Mouse (Mus musculus) intestine, postnatal 0 days (tissue): ENCODE data around the gene Opcml. TPM values are rescaled to one million over a fixed set of nuclear protein-coding genes. Genes with fewer than 3 reads are reported as not detected.

Experiments
- ATAC-seq: fragments of 200-750 bp; cut with Nextera tagmentation; 2 replicates; pipeline ENCODE4 v1.8.0; 2017; ENCODE audit warnings: mild to moderate bottlenecking, moderate TSS enrichment, moderate library complexity
- H3K27ac ChIP-seq: fragments of 300-500 bp; sonication (generic); 2 replicates; pipeline ENCODE4 v1.5.1; 2014; ENCODE audit warnings: mild to moderate bottlenecking, low read depth, low read length, moderate library complexity
- H3K27me3 ChIP-seq: fragments of 300-500 bp; sonication (generic); replicated peaks from 2 replicates; pipeline ENCODE4 v1.6.1; 2014; ENCODE audit warnings: low read length, mixed read lengths; ENCODE audit not compliant: control insufficient read depth, insufficient read depth
- H3K36me3 ChIP-seq: fragments of 300-500 bp; sonication (generic); 2 replicates; pipeline ENCODE4 v1.6.1; 2014; ENCODE audit warnings: mild to moderate bottlenecking, moderate library complexity; ENCODE audit not compliant: control insufficient read depth, insufficient read depth
- H3K4me1 ChIP-seq: fragments of 300-500 bp; sonication (generic); replicated peaks from 2 replicates; pipeline ENCODE4 v1.6.1; 2014; ENCODE audit warnings: antibody characterized with exemption, low read length, mixed read lengths; ENCODE audit not compliant: control insufficient read depth, insufficient read depth
- H3K4me2 ChIP-seq: fragments of 300-500 bp; sonication (generic); replicated peaks from 2 replicates; pipeline ENCODE4 v1.6.1; 2014; ENCODE audit warnings: low read depth, mild to moderate bottlenecking, moderate library complexity
- H3K4me3 ChIP-seq: fragments of 300-500 bp; sonication (generic); 2 replicates; pipeline ENCODE4 v1.5.1; 2014; ENCODE audit warnings: low read depth, low read length
- H3K9ac ChIP-seq: fragments of 300-500 bp; sonication (generic); 2 replicates; pipeline ENCODE4 v1.6.1; 2014; ENCODE audit warnings: mild to moderate bottlenecking, low read depth, low read length
- H3K9me3 ChIP-seq: fragments of 300-500 bp; sonication (generic); 2 replicates; pipeline ENCODE4 v1.6.1; 2016; ENCODE audit warnings: mixed run types; ENCODE audit not compliant: control insufficient read depth
- CTCF ChIP-seq: sonication (generic); IDR thresholded peaks from 2 replicates; pipeline ENCODE4 v1.5.1; 2016; ENCODE audit warnings: low read depth, mild to moderate bottlenecking, control low read depth, antibody characterized with exemption, moderate library complexity
- WGBS: fragments of 180-500 bp; shearing (Covaris S2); extraction: QIAGEN DNeasy Blood & Tissue Kit; methylation state at CpG from one replicate; pipeline ENCODE4 v1.1.7; 2014; 5-methylcytosine and 5-hydroxymethylcytosine counted together
- polyA plus RNA-seq: library from polyadenylated mRNA; unstranded; fragments of >200 nt; fragmentation: Nextera tagmentation; extraction: Ambion mirVana; gene quantifications from 2 replicates; pipeline ENCODE4 v1.2.1, GENCODE M21; 2015

Gene Opcml
- polyA plus RNA-seq, 1 experiment from 2014 or later: 1.7 TPM

DNA sequence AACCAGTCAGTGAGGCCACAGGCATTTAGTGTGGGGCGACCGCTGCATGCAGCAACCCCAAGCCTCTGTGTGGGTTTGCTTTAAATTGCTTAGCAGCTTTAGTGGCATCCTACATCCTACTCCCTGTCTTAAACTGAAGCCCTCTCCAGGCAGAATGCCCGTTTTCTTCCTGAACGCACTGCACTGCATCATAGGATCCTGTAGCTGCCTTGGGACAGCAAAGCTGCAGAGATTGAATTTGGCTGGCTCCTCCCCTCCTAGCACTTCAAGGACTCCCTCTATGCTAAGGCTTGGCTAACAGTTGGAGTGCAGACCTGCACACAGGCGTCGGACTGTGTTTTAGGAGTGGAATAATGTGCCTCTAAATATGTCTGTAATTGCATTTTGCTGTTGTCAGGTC lies 474.2 kb downstream of the Opcml start:
- Histone ChIP-seq H3K9me3 (no peaks in the 10 kb centered on the region), H3K36me3 (no peaks in the 10 kb centered on the region), H3K9ac (no peak overlapping the region), H3K4me2 (no peak overlapping the region), H3K27me3 (no peaks in the 10 kb centered on the region), H3K27ac (no peak overlapping the region), H3K4me1 (no peaks in the 10 kb centered on the region), H3K4me3 (no peak overlapping the region)
- 48% methylated on average over 6 of the region's 6 CpGs for WGBS
- no peak for ATAC-seq
- TF ChIP-seq CTCF: no peak

DNA sequence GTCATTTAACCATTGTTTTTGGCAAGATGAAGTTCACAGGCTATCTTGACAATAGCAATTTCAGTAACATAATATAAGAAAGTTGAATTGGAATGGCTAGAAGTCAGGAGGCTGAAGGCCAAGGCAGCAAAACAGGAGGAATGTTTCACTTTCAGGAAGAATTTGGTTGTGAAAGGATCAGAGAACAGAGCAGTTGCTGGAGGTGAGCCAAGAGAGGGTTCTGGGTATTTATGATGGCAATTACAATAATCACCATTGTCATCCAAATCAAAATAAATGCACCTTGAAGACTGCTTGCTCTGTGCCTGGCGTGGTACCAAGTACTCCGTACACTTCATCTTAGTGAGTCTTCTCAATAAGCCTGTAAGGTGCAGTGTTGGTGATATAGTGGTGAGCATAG lies 483.2 kb downstream of the Opcml start:
- TF ChIP-seq CTCF: no peak
- no peak overlapping the region for H3K4me3 ChIP-seq
- H3K4me1 ChIP-seq: no peaks in the 10 kb centered on the region
- 68% methylated on average over 2 of the region's 2 CpGs for WGBS
- H3K4me2 ChIP-seq: no peak overlapping the region
- H3K27me3 ChIP-seq: no peaks in the 10 kb centered on the region
- H3K27ac ChIP-seq: no peak overlapping the region
- ATAC-seq: no peak
- H3K36me3 ChIP-seq: no peaks in the 10 kb centered on the region
- H3K9ac ChIP-seq: no peak overlapping the region
- no peaks in the 10 kb centered on the region for H3K9me3 ChIP-seq

- H3K4me1 ChIP-seq: no peaks in the 10 kb centered on the region
- no peak overlapping the region for H3K9ac ChIP-seq
- H3K9me3 ChIP-seq: no peaks in the 10 kb centered on the region
- H3K4me2 ChIP-seq: no peak overlapping the region
- 84% methylated on average over 2 of the region's 2 CpGs for WGBS
- H3K36me3 ChIP-seq: no peaks in the 10 kb centered on the region
- H3K4me3 ChIP-seq: no peak overlapping the region
- ATAC-seq: no peak
- H3K27me3 ChIP-seq: no peaks in the 10 kb centered on the region
- no peak for TF ChIP-seq CTCF
- H3K27ac ChIP-seq: no peak overlapping the region
These were observed 488.0 kb downstream of the Opcml start for GRCm38 (mm10) chr9:28278555-28278954.

- TF ChIP-seq CTCF: no peak
- ATAC-seq: no peak
- no peaks in the 10 kb centered on the region for H3K4me1 ChIP-seq
- H3K36me3 ChIP-seq: no peaks in the 10 kb centered on the region
- H3K9me3 ChIP-seq: no peaks in the 10 kb centered on the region
- no peak overlapping the region for H3K4me3 ChIP-seq
- H3K4me2 ChIP-seq: no peak overlapping the region
- 44% methylated on average over 3 of the region's 3 CpGs for WGBS
- H3K27me3 ChIP-seq: no peaks in the 10 kb centered on the region
- H3K9ac ChIP-seq: no peak overlapping the region
- H3K27ac ChIP-seq: no peak overlapping the region
These were observed 490.4 kb downstream of the Opcml start for GRCm38 (mm10) chr9:28281025-28281424.

- no peak for TF ChIP-seq CTCF
- H3K27ac ChIP-seq: no peak overlapping the region
- no peaks in the 10 kb centered on the region for H3K4me1 ChIP-seq
- no peaks in the 10 kb centered on the region for H3K36me3 ChIP-seq
- H3K4me2 ChIP-seq: no peak overlapping the region
- H3K4me3 ChIP-seq: no peak overlapping the region
- H3K9me3 ChIP-seq: no peaks in the 10 kb centered on the region
- no peaks in the 10 kb centered on the region for H3K27me3 ChIP-seq
- no peak overlapping the region for H3K9ac ChIP-seq
- WGBS: 61% methylated on average over 3 of the region's 3 CpGs
- ATAC-seq: no peak
These were observed 491.0 kb downstream of the Opcml start for GRCm38 (mm10) chr9:28281571-28281970.

DNA sequence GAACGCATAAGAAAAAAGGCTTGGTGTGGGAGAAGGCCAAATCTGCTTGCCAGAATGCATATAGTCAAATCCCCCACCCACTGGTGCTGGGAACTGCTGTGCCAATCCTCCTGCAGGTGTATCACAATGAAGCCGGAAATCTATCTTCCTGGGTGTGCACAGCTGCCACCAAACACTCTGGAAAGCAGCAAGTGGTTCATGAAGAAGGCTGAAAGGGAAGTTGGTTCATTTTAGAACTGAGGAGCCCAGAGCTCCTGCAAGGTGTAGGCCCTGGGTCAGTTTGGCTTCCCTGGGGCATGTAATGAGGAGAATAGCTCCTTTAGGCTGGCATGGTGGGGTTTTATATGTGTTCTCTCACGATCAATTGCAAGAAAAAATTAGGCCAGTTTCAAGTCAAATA lies 494.4 kb downstream of the Opcml start:
- WGBS: 88% methylated on average over 3 of the region's 3 CpGs

GRCm38 (mm10) chr9:28286384-28286783 lies 495.8 kb downstream of the Opcml start:
- no peaks in the 10 kb centered on the region for H3K9me3 ChIP-seq
- WGBS: 66% methylated on average over 7 of the region's 7 CpGs
- no peak overlapping the region for H3K4me3 ChIP-seq
- no peak for ATAC-seq
- TF ChIP-seq CTCF: no peak
- H3K36me3 ChIP-seq: no peaks in the 10 kb centered on the region
- H3K27ac ChIP-seq: no peak overlapping the region
- H3K4me2 ChIP-seq: no peak overlapping the region
- no peaks in the 10 kb centered on the region for H3K4me1 ChIP-seq
- no peaks in the 10 kb centered on the region for H3K27me3 ChIP-seq
- no peak overlapping the region for H3K9ac ChIP-seq

More for the DNA sequence above, 494.4 kb downstream of the Opcml start:
- H3K4me1 ChIP-seq: no peaks in the 10 kb centered on the region
- no peak overlapping the region for H3K4me3 ChIP-seq
- no peaks in the 10 kb centered on the region for H3K36me3 ChIP-seq
- H3K9ac ChIP-seq: no peak overlapping the region
- ATAC-seq: no peak
- no peak overlapping the region for H3K27ac ChIP-seq
- no peaks in the 10 kb centered on the region for H3K27me3 ChIP-seq
- H3K9me3 ChIP-seq: no peaks in the 10 kb centered on the region
- no peak for TF ChIP-seq CTCF
- H3K4me2 ChIP-seq: no peak overlapping the region
